Mouse (Mus musculus) liver, embryonic 12.5 days (tissue): ENCODE results near the gene Slc35f6. TPM values are rescaled to one million over a fixed set of nuclear protein-coding genes. Genes with fewer than 3 reads are reported as not detected.

Experiments used
- ATAC-seq: fragments of 200-750 bp; cut with Nextera tagmentation; 2 replicates; pipeline ENCODE4 v1.8.0; 2017; ENCODE audit warnings: moderate number of reproducible peaks, mild to moderate bottlenecking, moderate library complexity
- H3K27ac ChIP-seq: fragments of 300-500 bp; sonication (generic); 2 replicates; pipeline ENCODE4 v1.5.1; 2016; ENCODE audit warnings: mild to moderate bottlenecking
- H3K27me3 ChIP-seq: fragments of 300-500 bp; sonication (generic); replicated peaks from 2 replicates; pipeline ENCODE4 v1.6.1; 2016; ENCODE audit warnings: mild to moderate bottlenecking, moderate library complexity
- H3K36me3 ChIP-seq: fragments of 300-500 bp; sonication (generic); 2 replicates; pipeline ENCODE4 v1.6.1; 2016; ENCODE audit warnings: mild to moderate bottlenecking, moderate library complexity
- H3K4me1 ChIP-seq: fragments of 300-500 bp; sonication (generic); 2 replicates; pipeline ENCODE4 v1.6.1; 2016
- H3K4me2 ChIP-seq: fragments of 300-500 bp; sonication (generic); 2 replicates; pipeline ENCODE4 v1.6.1; 2016; ENCODE audit warnings: mild to moderate bottlenecking, moderate library complexity
- H3K4me3 ChIP-seq: fragments of 300-500 bp; sonication (generic); 2 replicates; pipeline ENCODE4 v1.5.1; 2016; ENCODE audit warnings: mild to moderate bottlenecking, moderate library complexity
- H3K9ac ChIP-seq: fragments of 300-500 bp; sonication (generic); 2 replicates; pipeline ENCODE4 v1.6.1; 2016; ENCODE audit warnings: mild to moderate bottlenecking, moderate library complexity
- H3K9me3 ChIP-seq: fragments of 300-500 bp; sonication (generic); replicated peaks from 2 replicates; pipeline ENCODE4 v1.6.1; 2016; ENCODE audit warnings: mild to moderate bottlenecking, moderate library complexity
- WGBS: fragments of 180-500 bp; shearing (Covaris S2); methylation state at CpG from one replicate; pipeline ENCODE4 v1.1.7; 2016; ENCODE audit not compliant: insufficient replicate concordance; 5-methylcytosine and 5-hydroxymethylcytosine counted together
- polyA plus RNA-seq: library from polyadenylated mRNA; unstranded; fragments of >200 nt; fragmentation: Nextera tagmentation; extraction: Ambion mirVana; gene quantifications from 2 replicates; pipeline ENCODE4 v1.2.1, GENCODE M21; 2016

Slc35f6 gene
- polyA plus RNA-seq, 1 experiment from 2014 or later, result 10.3 TPM

DNA sequence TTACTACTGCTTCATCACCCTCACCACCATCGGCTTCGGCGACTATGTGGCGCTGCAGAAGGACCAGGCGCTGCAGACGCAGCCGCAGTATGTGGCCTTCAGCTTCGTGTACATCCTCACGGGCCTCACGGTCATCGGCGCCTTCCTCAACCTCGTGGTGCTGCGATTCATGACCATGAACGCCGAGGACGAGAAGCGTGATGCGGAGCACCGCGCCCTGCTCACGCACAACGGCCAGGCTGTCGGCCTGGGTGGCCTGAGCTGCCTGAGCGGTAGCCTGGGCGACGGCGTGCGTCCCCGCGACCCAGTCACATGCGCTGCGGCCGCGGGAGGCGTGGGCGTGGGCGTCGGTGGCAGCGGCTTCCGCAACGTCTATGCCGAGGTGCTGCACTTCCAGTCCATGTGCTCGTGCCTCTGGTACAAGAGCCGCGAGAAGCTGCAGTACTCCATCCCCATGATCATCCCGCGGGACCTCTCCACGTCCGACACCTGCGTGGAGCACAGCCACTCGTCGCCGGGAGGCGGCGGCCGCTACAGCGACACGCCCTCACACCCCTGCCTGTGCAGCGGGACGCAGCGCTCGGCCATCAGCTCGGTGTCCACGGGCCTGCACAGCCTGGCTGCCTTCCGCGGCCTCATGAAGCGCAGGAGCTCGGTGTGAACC lies 25.4 kb upstream of the Slc35f6 start:
- 5% methylated on average over 69 of the region's 69 CpGs for WGBS
- H3K9me3 ChIP-seq, result no peaks in the 10 kb centered on the region
- peaks cover 22% of the 10 kb centered on the region for H3K4me1 ChIP-seq
- H3K4me2 ChIP-seq, result peak overlapping the region; percentile 60
- no peak overlapping the region for H3K27ac ChIP-seq
- H3K36me3 ChIP-seq, result no peaks in the 10 kb centered on the region
- peak overlapping the region; percentile 33 for H3K4me3 ChIP-seq
- no peak for ATAC-seq
- H3K9ac ChIP-seq, result peak overlapping the region; percentile 8; the same call in 1 of the 2 replicates
- peaks cover 81% of the 10 kb centered on the region for H3K27me3 ChIP-seq

DNA sequence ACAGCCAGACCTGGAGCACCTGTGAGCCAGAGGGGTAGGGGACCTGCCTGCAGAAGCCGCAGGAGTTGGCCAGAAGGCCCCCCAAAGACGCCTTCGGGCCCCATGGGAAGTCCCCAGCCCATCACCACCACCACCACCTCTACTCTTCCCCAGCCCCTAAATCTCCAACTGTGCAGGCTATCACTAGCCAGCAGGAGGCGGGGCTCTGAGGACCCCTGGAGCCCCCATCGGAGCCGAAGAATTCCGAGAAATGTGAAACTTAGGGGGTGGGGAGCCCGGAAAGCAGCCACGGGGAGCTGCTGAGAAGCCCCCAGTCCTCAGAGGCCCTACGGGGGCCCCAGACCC lies 24.9 kb upstream of the Slc35f6 start:
- no peak for ATAC-seq
- Histone ChIP-seq H3K9ac (no peak overlapping the region), H3K9me3 (no peaks in the 10 kb centered on the region), H3K27me3 (peaks cover 77% of the 10 kb centered on the region), H3K4me3 (peak overlapping the region; percentile 33), H3K27ac (no peak overlapping the region), H3K4me2 (peak overlapping the region; percentile 60), H3K4me1 (peaks cover 17% of the 10 kb centered on the region), H3K36me3 (no peaks in the 10 kb centered on the region)
- WGBS, result 7% methylated on average over 10 of the region's 10 CpGs

GRCm38 (mm10) chr5:30623380-30623779 lies 24.4 kb upstream of the Slc35f6 start:
- no peak for ATAC-seq
- H3K9ac ChIP-seq, result no peak overlapping the region
- no peak overlapping the region for H3K27ac ChIP-seq
- 44% methylated on average over 2 of the region's 2 CpGs for WGBS
- no peaks in the 10 kb centered on the region for H3K9me3 ChIP-seq
- H3K4me2 ChIP-seq, result no peak overlapping the region; the same call in 1 of the 2 replicates
- no peak overlapping the region for H3K4me3 ChIP-seq
- peaks cover 72% of the 10 kb centered on the region for H3K27me3 ChIP-seq
- peaks cover 13% of the 10 kb centered on the region for H3K4me1 ChIP-seq
- H3K36me3 ChIP-seq, result no peaks in the 10 kb centered on the region

DNA sequence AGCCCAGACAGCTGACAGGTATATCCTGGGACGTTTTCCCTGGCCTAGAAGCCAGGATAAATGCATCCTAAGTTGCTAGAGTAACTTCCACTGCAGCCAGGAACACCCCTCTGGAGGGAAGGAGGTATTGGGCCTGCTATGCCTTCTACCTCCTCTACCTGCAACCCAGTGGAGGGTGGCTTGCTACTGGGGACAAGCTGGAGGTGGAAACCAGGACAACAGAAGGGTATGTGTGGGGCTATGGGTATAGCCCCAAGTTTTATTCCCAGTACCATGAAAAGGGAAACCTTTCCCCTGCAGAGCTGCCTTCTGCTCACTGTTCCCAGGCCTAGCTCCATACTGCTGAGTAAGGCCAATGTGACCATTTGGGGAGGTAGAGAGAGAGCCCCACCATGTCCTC lies 23.4 kb upstream of the Slc35f6 start:
- Histone ChIP-seq H3K4me2 (no peak overlapping the region), H3K4me1 (peaks cover 13% of the 10 kb centered on the region), H3K4me3 (no peak overlapping the region), H3K9me3 (no peaks in the 10 kb centered on the region), H3K9ac (no peak overlapping the region), H3K27ac (no peak overlapping the region), H3K27me3 (peaks cover 69% of the 10 kb centered on the region), H3K36me3 (no peaks in the 10 kb centered on the region)
- ATAC-seq, result no peak
- WGBS, result 22% methylated on average over 1 of the region's 1 CpGs

- Histone ChIP-seq H3K9ac (no peak overlapping the region), H3K4me1 (peaks cover 13% of the 10 kb centered on the region), H3K27ac (no peak overlapping the region), H3K27me3 (peaks cover 72% of the 10 kb centered on the region), H3K36me3 (no peaks in the 10 kb centered on the region), H3K4me3 (no peak overlapping the region), H3K9me3 (no peaks in the 10 kb centered on the region), H3K4me2 (no peak overlapping the region)
- WGBS, result 35% methylated on average over 4 of the region's 4 CpGs
- ATAC-seq, result no peak
Observed at GRCm38 (mm10) chr5:30624908-30625307, 22.8 kb upstream of the Slc35f6 start.

DNA sequence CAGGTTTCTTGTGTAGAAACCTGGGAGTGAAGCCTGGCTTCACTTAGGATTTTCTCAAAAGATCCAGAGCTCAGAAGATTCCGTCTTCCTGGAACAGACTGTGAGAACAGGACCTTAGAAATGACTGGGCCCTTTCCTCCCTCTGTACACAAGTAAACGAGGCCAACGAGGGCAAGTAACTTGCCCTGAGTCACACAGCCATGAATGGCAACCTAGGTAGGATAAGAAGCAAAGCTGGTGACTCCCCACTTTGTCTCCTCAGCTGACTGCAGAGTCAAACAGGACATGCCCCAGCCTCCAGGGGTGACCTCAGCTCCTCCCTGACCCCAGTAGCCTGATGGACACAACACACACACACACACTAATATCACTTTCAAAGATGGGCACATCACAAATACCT lies 22.4 kb upstream of the Slc35f6 start:
- Histone ChIP-seq H3K9ac (no peak overlapping the region), H3K4me3 (no peak overlapping the region), H3K27me3 (peaks cover 70% of the 10 kb centered on the region), H3K4me2 (no peak overlapping the region), H3K4me1 (peaks cover 13% of the 10 kb centered on the region), H3K27ac (no peak overlapping the region), H3K9me3 (no peaks in the 10 kb centered on the region), H3K36me3 (no peaks in the 10 kb centered on the region)
- no peak for ATAC-seq
- 48% methylated on average over 3 of the region's 3 CpGs for WGBS

- ATAC-seq, result no peak
- Histone ChIP-seq H3K9me3 (no peaks in the 10 kb centered on the region), H3K27ac (no peak overlapping the region), H3K36me3 (no peaks in the 10 kb centered on the region), H3K27me3 (peaks cover 68% of the 10 kb centered on the region), H3K4me3 (no peak overlapping the region), H3K9ac (no peak overlapping the region), H3K4me2 (no peak overlapping the region), H3K4me1 (peaks cover 13% of the 10 kb centered on the region)
- 58% methylated on average over 8 of the region's 8 CpGs for WGBS
Observed at GRCm38 (mm10) chr5:30626331-30627105, 21.2 kb upstream of the Slc35f6 start.

GRCm38 (mm10) chr5:30628511-30628910 lies 19.2 kb upstream of the Slc35f6 start:
- no peak overlapping the region for H3K9ac ChIP-seq
- H3K36me3 ChIP-seq, result no peaks in the 10 kb centered on the region
- no peak overlapping the region for H3K27ac ChIP-seq
- H3K9me3 ChIP-seq, result no peaks in the 10 kb centered on the region
- ATAC-seq, result no peak
- H3K4me2 ChIP-seq, result no peak overlapping the region
- WGBS, result 60% methylated on average over 3 of the region's 3 CpGs
- H3K4me3 ChIP-seq, result no peak overlapping the region
- H3K4me1 ChIP-seq, result no peaks in the 10 kb centered on the region
- peaks cover 48% of the 10 kb centered on the region for H3K27me3 ChIP-seq

- no peak for ATAC-seq
- 59% methylated on average over 6 of the region's 6 CpGs for WGBS
- Histone ChIP-seq H3K9ac (no peak overlapping the region), H3K9me3 (no peaks in the 10 kb centered on the region), H3K27ac (no peak overlapping the region), H3K36me3 (no peaks in the 10 kb centered on the region), H3K4me1 (no peaks in the 10 kb centered on the region), H3K4me3 (no peak overlapping the region), H3K4me2 (no peak overlapping the region), H3K27me3 (peaks cover 40% of the 10 kb centered on the region)
Observed at GRCm38 (mm10) chr5:30630401-30630800, 17.3 kb upstream of the Slc35f6 start.

- no peak overlapping the region for H3K27ac ChIP-seq
- H3K4me1 ChIP-seq, result no peaks in the 10 kb centered on the region
- H3K9ac ChIP-seq, result no peak overlapping the region
- no peaks in the 10 kb centered on the region for H3K9me3 ChIP-seq
- ATAC-seq, result no peak
- no peak overlapping the region for H3K4me3 ChIP-seq
- WGBS, result 39% methylated on average over 1 of the region's 1 CpGs
- H3K36me3 ChIP-seq, result no peaks in the 10 kb centered on the region
- no peak overlapping the region for H3K4me2 ChIP-seq
- H3K27me3 ChIP-seq, result peaks cover 38% of the 10 kb centered on the region
Observed at GRCm38 (mm10) chr5:30632134-30632533, 15.6 kb upstream of the Slc35f6 start.

GRCm38 (mm10) chr5:30636994-30637393 lies 10.7 kb upstream of the Slc35f6 start:
- Histone ChIP-seq H3K9me3 (no peaks in the 10 kb centered on the region), H3K4me3 (no peak overlapping the region), H3K9ac (no peak overlapping the region), H3K36me3 (no peaks in the 10 kb centered on the region), H3K4me1 (peaks cover 5% of the 10 kb centered on the region), H3K27me3 (peaks cover 36% of the 10 kb centered on the region), H3K27ac (no peak overlapping the region), H3K4me2 (no peak overlapping the region)
- WGBS, result 31% methylated on average over 7 of the region's 7 CpGs
- no peak for ATAC-seq

- no peak for ATAC-seq
- WGBS, result 1% methylated on average over 6 of the region's 6 CpGs
Observed at GRCm38 (mm10) chr5:30638041-30638440, 9.7 kb upstream of the Slc35f6 start.

More at GRCm38 (mm10) chr5:30638041-30638440, 9.7 kb upstream of the Slc35f6 start:
- H3K4me3 ChIP-seq, result no peak overlapping the region
- H3K4me1 ChIP-seq, result peaks cover 5% of the 10 kb centered on the region
- H3K9ac ChIP-seq, result no peak overlapping the region
- H3K9me3 ChIP-seq, result no peaks in the 10 kb centered on the region
- no peaks in the 10 kb centered on the region for H3K36me3 ChIP-seq
- no peak overlapping the region for H3K4me2 ChIP-seq
- no peak overlapping the region for H3K27ac ChIP-seq
- peaks cover 41% of the 10 kb centered on the region for H3K27me3 ChIP-seq
